Mouse (Mus musculus) adrenal gland, postnatal 10 days (tissue): ENCODE measurements at regions not wholly inside any gene's neighbourhood (a gene's known extent, or its start where the extent isn't known, plus 50 kb on each side); places are given as distances from the start of the nearest gene placed in this dataset.

Experiments
- DNase-seq: peaks from one replicate; pipeline ENCODE4 v3.0.0; 2021; ENCODE audit warnings: mixed read lengths

GRCm38 (mm10) chr4:10607855-10608576, 266.3 kb upstream of the 2610301B20Rik start:
- DNase-seq = no peak

- no peak for DNase-seq
Measured at GRCm38 (mm10) chr4:10610784-10611183, 263.5 kb upstream of the 2610301B20Rik start.
